Mouse (Mus musculus) retina, postnatal 1 day (tissue): ENCODE measurements around the gene Cit.

ENCODE experiments used
- DNase-seq: peaks from one replicate; pipeline ENCODE4 v3.0.0-alpha.2; 2012

Gene Cit

DNA sequence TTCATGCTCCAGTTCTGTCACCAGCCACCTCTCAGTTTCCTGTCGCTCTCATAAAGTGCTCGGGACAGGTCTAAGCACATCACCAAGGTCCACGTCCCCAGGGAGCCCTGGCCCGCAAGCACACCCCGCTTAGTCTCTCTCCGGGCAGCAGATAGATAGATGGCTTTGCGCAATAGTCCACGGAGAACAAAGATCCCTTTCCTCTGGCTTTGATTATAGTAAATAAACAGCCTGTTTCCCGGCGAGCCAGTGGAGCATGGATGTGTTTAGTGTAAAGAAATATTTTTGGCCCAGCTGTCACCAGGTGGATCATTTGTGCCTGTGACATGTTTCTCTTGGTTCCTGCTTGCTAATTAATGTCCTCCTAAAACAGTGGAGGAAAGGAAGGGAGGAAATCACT lies 132.2 kb downstream of the Cit start:
- DNase-seq: no peak

DNA sequence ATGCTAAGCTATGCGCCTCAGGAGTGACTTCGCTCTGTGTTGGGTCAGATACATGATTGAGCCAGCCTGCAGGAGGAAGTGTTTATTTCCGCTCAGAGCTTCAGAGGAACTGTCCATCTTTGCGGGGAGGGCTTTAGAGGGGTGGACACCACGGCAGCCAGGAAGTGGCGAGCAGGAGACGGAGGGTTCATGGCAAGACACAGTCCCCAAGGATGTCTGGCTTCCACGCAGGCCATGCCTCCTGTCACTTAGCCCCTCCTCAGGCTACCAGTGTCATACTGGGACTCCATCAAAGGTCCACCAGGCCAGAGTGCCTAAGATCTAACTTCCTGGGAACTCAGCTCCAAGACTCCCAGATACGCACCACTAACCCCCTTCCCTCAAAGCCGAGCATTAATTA lies 132.7 kb downstream of the Cit start:
- DNase-seq: no peak

DNA sequence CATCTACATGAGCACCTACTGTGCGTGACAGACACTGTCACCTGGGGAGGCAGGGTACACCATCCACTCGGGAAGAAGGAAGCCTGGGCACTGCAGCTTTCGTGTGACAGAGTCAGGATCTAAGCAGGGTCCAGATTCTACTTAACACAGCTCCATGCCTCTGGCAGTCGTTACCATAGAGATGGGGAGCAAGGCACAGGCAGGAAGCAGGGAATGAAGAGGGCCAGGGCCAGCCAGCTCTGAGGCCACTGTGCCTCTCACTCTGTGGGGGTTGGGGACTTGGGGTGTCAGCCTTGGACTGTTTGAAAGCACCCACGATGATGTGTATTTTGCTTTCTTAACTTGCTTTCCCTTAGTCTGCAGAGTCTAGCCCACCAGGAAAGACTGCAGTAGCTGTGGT lies 133.2 kb downstream of the Cit start:
- peak; percentile 32 for DNase-seq

DNA sequence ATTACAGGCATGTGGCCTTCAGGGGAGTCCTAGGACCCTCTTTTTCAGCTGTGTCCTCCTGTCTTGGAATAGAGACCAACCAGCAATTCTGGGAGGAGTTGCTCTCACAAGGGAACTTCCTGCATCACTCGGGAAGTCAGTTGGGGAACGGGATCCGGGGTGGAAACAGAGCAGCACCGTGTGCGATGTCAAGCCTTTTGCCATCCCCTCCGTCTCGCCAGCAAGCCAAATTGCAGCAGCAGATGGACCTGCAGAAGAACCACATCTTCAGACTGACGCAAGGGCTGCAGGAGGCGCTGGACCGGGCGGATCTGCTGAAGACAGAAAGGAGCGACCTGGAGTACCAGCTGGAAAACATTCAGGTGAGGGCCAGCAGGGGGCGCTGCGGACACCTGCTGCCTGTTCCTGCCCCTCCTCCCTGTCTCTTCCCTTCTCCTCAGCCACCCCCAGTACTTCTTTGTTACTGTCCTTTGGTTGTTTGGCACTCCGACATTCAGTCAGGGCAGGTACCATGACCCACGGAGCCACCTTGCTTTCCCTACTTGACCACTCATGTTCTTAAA lies 134.1 kb downstream of the Cit start:
- DNase-seq: peak; percentile 41

DNA sequence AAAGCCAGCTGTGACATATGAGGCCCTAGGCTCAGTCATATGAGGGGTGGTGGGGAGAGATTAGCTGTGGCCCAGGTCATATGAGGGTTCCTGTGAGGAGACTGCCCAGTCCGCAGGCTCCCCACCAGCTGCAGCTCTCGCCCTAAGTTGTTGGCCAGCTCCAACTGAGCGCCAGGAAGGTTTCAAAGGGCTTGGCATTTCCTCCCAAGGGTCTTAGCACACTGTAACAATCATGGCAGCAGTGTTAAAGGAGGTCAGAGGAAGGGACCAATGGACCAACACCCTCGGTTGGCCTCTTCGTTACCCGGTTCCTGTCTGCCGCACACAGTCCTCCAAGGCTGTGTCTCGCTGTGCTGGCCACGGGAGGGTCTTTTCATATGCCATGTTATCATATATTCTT lies 135.5 kb downstream of the Cit start:
- no peak for DNase-seq

DNA sequence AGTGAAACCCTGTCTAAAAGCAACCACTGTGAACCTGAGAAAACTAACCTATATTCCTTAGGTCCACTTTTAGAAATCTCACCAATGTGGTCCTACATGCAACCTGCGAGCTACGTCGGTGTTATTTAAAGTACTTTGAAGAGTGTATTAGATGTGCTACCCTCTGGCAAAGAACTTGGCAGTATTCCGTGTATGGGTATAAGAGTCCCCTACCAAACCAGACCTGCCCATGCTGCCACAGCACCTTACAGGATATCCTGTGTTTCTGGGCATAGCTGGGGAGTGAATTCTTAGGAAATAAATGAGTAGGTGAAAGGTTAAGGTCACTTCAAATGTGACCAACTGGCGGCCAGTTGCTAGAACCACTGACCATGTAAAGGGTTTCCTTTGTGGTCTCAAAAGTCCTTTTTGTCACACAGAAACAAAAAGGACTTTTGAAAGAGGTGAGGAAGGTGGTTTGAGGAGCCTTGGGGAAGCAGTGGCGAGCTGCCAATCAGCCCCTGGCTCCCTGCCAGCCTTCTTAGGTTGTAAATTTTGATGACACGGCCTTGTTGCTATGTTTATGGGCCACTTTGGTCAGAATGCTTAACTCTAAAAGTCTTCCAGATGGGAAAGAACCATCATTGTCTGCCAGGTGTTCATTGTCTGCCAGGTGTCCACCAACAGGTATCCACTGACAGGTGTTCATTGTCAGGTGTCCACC lies 137.7 kb downstream of the Cit start:
- DNase-seq: no peak

DNA sequence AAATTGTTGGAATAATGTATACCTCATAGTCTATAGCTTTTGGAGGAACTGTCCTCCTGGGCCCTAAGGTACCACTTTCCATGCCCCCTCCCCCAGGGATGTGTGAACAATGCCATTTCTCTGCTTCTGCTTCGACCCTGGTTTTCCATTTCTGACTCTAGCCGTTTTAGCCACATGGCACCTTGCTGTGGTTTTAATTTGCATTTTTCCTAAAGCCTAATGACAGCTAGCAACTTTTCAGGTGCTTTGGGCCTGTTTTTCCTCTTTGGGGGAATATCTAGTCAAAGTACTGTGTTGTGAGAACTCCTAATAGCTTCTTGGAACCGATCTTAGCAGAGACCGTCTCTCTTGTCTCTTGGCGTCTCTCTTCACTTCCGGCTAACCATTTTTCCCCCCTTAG lies 139.3 kb downstream of the Cit start:
- DNase-seq: no peak

DNA sequence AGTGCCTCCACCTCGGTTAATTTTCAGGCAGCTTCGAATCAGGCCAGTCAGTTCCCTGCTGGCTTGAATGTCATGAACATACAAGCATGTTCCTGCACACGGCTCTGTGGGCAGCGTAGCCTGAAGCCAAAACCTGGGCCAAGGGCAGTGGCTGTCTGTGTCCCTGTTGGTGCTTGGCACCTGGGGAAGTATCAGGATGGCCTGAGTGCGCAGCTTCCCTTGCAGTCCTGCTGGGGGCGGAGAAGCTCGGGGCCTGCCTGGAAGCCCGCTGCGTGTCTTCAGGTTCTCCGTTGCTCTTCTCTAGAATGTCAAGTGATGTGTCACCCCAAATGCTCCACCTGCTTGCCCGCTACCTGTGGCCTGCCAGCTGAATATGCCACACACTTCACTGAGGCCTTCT lies 140.0 kb downstream of the Cit start:
- no peak for DNase-seq

DNA sequence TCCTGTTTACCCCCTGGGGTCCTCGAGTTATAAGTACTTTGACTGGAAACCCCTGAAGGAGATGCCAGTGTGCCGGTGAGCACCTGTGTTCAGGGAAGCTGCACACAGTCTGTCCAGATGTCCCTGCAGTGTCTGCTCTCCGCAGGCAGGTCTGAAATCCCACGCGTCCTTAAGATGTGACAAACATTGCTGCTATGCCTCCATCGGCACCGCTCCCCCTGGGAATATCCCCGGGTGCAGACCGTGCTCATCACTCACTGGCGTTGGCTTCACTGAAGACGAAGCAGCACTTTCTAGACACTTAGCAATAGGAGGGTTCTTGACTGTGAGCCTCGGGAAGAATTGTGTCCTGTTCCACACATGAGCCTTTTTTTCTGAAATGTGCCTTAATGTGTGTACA lies 142.2 kb downstream of the Cit start:
- no peak for DNase-seq

DNA sequence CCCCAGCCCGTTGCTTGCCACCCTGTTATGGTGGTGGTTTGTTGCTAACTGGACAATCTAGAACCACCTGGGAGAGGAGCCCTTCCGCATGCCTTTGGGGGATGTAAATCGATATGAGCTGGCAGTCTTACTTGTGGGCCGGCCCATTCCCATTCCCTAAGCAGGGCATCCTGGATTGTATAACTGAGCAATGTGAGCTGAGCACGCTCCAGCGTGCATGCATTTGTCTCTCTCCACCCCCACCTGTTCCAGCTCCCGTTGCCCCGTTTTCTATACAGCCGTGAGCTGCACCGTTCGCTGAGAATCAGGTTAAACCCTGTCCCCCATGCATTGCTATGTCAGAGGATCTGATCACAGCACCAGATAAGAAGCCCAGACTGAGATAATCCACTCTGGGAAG lies 146.6 kb downstream of the Cit start:
- DNase-seq: no peak

DNA sequence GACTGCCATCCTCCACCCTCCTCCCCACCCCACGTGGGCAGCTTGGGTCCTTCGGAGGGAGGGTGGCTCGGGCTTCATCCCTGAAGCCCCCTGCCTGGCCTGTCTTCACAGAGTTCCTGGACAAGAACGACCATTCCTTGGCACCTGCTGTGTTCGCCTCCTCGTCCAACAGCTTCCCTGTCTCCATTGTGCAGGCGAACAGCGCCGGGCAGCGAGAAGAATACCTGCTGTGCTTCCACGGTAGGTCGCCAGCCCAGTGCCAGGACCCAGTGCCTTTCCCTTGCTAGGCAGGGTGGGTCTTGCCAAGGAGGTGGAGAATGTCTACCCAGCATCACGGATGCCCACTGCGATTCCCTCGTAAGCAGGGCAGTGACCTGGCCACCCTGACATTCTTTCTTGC lies 149.0 kb downstream of the Cit start:
- no peak for DNase-seq

DNA sequence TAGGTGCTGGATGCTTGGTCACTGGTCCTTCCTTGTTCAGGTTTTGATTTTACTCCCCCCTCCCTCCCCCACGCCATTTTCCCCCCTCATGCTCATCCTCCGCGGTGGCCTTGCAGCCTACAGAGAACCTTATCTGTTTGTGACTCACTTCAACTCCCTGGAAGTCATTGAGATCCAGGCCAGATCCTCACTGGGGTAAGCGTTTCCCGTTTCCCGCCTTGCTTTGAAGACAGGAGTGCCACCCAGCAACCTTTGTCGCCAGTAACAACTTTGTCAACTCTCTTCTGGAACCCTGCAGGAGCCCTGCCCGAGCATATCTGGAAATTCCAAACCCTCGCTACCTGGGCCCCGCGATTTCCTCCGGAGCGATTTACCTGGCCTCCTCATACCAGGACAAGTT lies 152.3 kb downstream of the Cit start:
- no peak for DNase-seq

DNA sequence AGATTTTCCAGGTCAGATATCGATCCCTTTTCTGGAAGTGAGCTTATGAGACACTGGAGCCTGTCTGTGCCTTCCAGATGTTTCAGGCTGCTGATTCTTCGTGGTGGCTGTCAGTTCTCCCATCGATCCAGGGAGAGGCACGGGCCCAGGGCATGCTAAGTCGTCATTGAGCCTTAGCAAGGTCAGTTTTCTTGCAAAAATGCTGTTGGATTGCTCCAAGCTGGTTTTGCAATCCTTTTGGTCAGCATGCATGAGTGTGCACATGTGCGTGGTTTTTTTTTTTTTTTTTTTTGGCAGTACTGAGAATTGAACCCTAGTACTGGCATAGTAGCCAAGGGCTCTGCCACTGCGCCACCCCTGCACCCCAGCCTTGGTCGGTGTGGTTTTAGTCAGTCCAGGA lies 158.1 kb downstream of the Cit start:
- no peak for DNase-seq

DNA sequence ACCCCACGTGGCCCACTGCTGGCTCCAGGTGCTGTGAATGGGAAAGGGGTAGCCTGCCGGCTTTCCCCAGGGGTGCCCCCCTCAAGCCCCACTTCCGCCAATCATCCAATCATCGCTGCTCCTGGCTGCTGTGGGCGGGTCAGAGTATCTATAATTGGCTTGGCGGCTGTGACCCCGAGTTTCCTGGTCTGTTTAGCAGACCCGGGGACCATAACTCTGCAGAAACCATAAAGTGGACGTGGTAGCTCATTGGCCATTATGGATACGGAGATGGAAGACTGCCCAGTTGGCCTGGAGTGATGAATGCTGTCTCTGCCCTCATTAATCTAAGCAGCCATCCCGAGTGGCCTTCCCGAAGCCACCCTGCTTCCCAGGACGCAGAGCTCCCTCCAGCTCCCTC lies 158.7 kb downstream of the Cit start:
- no peak for DNase-seq

DNA sequence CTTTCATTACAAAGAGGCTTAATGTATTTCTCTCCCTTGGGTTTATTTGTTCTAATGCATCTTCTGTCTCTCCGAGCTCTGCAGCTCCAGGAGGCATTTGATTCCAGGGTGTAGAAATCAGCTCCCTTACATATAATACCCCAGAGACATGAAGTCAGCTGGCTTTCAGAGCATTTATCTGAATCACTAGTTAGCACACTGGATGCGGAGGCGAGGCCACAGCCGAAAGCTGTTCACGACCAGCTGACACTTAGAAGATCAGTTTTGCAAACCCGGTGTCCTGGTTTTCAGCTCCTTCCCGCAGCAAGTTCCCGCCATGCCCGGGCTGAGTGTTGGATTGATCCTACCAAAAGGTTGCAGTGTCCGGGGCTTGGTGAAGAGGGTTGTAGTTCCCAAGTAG lies 159.2 kb downstream of the Cit start:
- no peak for DNase-seq

DNA sequence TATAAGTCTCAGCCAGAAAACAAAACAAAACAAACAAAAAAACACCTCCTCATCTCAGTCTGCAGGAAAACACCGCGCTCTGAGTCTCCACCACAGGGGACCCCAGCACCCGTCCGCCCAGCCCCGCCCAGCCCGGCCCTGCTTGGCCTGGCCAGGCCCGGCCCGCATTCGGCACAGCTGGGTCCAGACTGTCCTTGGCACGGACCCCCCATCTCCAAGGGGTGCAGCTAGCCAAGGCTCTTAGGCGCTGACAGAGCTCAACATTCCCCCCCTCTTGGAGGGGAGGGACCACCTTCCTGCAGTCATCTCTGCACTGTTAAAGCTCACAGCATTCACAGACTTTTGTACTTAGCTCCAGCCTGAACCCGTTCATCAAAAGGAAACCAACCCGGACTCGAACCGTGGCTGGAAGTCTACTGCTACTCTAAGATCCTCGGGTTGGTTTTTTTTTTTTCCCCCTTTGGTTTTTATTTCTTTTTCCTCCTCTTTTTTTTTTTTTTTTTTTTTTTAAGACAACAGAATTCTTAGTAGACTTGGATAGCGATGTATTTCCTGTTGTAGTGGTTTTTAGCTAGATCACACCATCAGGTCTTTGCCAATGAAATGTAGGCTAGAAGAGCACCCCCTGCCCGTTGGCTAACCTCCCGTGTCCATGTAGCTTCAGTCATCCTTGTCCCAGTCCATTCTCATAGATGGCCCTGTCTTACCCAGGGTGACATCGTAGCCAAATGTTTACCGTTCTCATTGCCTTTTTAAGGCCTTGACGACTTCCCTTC lies 161.4 kb downstream of the Cit start:
- no peak for DNase-seq

DNA sequence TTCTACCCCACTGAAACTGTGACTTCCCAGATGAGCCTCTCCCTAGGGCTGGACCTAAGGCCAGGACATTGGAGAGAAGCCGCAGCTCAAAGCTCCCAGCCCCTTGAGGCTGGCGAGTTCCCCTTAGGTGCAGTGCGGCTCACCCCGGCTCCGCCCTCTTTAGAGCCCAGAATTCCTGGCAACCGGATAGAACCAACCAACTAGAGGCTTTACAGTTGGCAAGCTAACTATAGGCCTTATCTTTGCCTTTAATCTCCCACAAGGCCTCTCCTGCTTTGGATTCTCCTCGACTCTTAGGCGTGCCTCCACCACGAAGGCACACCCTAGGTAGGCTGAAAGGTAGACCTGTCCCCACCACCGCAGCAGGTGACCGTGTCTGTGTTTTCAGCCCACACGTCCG lies 162.6 kb downstream of the Cit start:
- no peak for DNase-seq

DNA sequence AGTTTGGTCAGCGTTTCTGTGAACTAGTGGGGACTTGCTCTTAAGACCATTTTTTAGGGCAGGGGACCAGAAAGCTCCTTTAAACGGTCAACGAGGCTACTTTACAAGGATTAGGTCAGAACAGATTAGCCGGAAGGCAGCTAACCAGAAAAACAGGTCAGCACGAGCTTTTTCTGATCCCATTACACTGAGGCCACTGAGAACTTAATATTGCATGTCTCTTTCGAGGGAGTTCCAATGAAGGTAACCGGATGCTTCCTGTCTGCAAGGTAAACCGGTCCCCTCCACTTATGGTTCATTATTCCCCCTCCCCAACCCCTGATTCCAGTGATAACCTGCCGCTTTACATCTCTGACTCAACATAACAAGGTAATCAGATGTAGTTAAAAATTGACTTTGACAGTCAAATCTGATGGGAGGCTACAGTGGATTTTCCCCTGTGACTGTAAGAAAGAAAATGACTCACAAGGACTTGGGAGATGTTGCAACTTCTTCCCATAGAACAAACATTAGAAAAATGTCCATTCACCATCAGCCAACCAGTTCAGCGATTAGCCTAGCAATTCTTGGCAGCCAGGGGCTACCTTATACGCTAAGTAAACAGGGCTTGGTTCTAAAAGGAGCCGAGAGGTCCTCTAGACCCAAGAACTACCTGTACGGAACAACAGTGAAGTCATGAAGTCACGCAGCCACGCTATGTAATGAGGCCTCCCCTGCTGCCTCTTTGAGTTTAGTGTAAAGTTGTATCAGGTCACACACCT lies 164.2 kb downstream of the Cit start:
- DNase-seq: peak; percentile 86

DNA sequence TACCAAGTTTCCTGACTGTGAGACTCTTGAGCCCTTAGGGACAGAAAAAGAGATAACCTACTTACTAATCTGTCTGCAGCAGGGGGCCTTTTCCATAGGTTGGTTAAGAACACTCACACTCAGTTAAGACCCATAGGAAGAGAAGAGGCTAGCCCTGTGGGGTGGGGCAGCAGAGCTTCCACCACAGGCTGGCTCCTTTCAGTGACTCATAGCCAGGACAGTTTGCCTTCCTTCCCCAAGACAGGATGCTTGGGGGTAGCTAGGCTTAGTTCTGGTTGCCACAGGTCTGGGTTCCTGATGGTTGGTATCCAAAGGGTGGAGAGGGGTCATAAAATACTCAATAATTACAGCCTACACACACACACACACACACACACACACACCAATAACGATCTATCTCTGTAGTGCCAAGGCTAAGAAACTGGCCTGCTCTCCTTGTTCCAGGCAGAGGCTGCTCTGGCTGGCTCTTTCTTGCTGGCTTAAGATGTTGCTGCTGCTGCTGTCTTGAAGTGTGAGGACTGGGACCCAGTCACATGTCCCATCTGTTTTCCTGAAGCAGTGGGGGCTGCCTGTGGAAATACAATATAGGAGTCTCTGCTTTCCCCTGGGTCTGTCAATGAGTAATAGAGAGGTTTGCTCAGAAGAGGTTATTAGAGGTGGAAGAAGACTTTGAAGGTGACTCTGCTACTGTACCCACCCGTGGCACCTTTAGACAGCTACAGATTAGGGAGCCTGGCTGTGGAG lies 165.0 kb downstream of the Cit start:
- no peak for DNase-seq

DNA sequence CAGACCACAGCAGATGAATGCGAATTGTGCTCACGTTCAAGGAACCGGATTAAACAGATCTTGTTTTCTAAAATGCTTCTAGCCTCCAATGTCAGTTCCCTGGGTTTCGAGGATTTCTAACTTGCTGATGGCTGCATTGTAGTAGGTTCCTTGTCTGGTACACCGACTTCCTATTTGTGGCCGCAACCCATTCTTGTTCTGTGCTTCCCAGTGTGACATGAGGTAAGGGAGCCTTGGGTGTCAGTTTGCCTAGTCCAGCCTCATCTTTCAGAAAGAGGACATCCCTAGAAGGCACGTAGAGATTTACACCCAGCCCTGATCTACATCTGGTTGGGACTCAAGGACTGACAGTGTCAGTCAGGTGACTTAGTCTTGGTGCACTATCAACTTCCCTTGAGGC lies 166.6 kb downstream of the Cit start:
- DNase-seq: no peak

DNA sequence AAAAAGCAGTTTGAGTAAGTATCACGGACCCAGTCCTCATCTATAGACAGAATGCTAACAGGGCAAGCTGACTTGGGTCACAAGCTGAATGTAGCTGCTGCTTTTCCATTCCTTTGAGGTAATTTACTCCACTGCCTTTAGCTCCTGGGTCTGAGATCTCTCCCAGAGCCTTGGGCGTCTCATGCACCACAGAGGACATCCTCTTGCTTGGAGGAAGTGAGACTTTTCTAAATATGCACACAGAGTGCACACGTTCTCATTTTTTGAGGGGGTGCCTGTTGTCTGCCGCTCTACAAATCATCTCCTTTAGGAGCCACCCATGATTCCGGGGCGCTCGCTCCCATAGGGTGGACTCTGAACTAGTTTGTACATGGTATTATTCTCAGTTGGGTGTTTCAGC lies 167.4 kb downstream of the Cit start:
- no peak for DNase-seq

DNA sequence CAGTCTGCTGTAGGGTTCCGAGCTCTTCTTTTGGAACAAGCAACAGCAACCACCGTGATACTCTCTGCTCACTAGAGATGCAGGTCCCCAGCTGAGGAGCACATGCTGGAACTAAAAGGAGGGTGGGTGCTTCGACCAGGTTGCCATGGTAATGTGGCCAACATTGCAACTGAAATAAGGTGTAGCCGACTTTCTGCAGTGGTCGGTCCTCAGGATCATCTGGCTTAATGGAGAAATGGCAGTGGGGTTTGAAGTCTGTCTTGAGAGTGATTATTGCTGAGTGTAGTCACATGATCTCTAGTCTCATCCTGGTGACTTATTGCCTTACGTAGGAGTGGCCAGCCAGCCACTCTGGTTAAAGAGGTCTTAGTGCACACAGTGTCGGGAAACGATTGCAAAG lies 168.7 kb downstream of the Cit start:
- no peak for DNase-seq

DNA sequence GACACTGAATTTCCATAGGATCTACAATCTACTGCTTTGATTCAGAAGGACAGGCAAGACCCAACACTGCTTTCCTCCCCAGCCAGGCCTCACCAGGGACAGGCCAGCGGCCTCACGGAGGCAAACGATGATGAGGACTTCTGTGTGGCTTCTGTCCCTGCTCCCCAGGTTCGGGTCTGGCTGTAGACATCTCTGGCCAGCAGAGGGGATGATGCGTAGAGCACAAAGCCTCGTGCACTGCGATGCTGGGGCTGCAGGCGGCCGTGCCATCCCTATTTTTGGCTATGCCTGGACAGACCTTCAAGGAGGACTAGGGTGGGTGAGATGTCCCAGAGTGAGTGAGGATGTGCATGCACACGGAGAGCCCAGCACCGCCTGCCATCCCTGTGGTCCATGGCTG lies 169.2 kb downstream of the Cit start:
- DNase-seq: no peak
